In the genomic region with DNA sequence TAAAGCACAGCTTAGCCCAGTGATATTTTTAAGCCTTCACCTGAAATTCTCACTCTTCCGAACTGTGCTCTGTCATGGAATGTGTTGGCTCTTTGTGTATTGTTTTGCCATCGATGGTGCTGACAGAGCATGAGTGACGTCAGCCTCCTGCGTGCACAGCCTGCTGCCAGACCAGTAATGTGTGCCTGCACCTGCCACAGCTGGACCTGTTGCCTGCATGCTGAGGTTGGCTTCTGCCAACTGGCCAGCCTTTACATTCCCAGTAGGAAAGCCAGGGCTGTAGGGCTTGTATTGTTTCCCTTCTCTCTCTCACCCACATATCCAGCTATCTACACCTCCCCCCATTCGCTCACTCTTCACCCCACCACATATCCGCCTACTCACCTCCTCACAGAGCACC, we compare ENCODE assay signal across 16 mouse cellular contexts.
DNase-seq lines count a peak whose midpoint lies in the region; ATAC-seq lines count a peak whose summit lies in the region.
"Had no signal": no experiment of that assay in that cellular context is flagged by ENCODE, and none has a peak within 500 bp of the region (broad histone marks: within the 10 kb centered on the region; RNA-seq: fewer than 3 reads in every experiment).

No protein-coding gene starts in this region.

- DNase-seq in kidney, postnatal 14 days: no peak
- DNase-seq in right cerebral cortex, adult 2 months (ENCODE audit: low spot score in 2 of 2): peak; percentile 34 to 41
- no peak for DNase-seq in right cerebral cortex, postnatal 4 days
- peak; percentile 24 to 28 for DNase-seq in left cerebral cortex, postnatal 25 days (ENCODE audit: low spot score in 2 of 2)
- peak; percentile 25 for DNase-seq in right cerebral cortex, postnatal 25 days
- no peak for DNase-seq in thymus, adult 18-20 months
- DNase-seq in spleen, postnatal 4 days (ENCODE audit: low spot score in 2 of 2): no peak
- DNase-seq: adrenal gland, adult 2 months; gastrocnemius, postnatal 14 days; heart, postnatal 4 days; lung, adult 2 months; lung, postnatal 36 days; retina, postnatal 1 day had no signal

- WGBS in kidney, embryonic 16.5 days: 74% methylated on average over 6 of the region's 6 CpGs

- H3K27ac ChIP-seq in kidney, embryonic 16.5 days (ENCODE audit: low read length): peak overlapping the region; percentile 56
- H3K27ac ChIP-seq: heart, embryonic 15.5 days had no signal

- H3K9ac ChIP-seq in kidney, embryonic 16.5 days (replicated peaks; ENCODE audit: low read length): no peak overlapping the region
- H3K9ac ChIP-seq: heart, embryonic 15.5 days had no signal

- no peaks in the 10 kb centered on the region for H3K9me3 ChIP-seq in kidney, embryonic 16.5 days (ENCODE audit: low read length)
- H3K9me3 ChIP-seq: heart, embryonic 15.5 days had no signal

- H3K27me3 ChIP-seq in kidney, embryonic 16.5 days (ENCODE audit: insufficient read depth, low read length): no peaks in the 10 kb centered on the region

- no peak for ATAC-seq in kidney, embryonic 16.5 days (ENCODE audit: low FRiP score, low TSS enrichment)

- H3K4me1 ChIP-seq in kidney, embryonic 16.5 days (ENCODE audit: insufficient read depth, low read length): peaks cover 32% of the 10 kb centered on the region

- intact Hi-C loops in left cerebral cortex, postnatal 25 days (cut with DNase I): no loop called here

- no peaks in the 10 kb centered on the region for H3K36me3 ChIP-seq in kidney, embryonic 16.5 days (ENCODE audit: insufficient read depth, low read length)
- H3K36me3 ChIP-seq: heart, embryonic 15.5 days had no signal

- no peak overlapping the region for H3K4me2 ChIP-seq in kidney, embryonic 16.5 days (replicated peaks; ENCODE audit: low read depth, low read length)
- H3K4me2 ChIP-seq: heart, embryonic 15.5 days; liver, embryonic 11.5 days had no signal

- no peak overlapping the region for H3K4me3 ChIP-seq in kidney, embryonic 16.5 days (ENCODE audit: low read length)
- H3K4me3 ChIP-seq: heart, embryonic 15.5 days had no signal

Comparison
In these comparisons a context has a peak if more than half of its experiments do, and no peak if none do; other contexts are left out.
1. DNase-seq: peak in right cerebral cortex, adult 2 months (2 of 2), left cerebral cortex, postnatal 25 days (2 of 2) and right cerebral cortex, postnatal 25 days (single experiment); none in kidney, postnatal 14 days (single experiment), right cerebral cortex, postnatal 4 days (single experiment), thymus, adult 18-20 months (0 of 2) and spleen, postnatal 4 days (0 of 2).